Mouse (Mus musculus): ENCODE results near the gene Fam131a. TPM values are rescaled to one million over a fixed set of nuclear protein-coding genes. Genes with fewer than 3 reads are reported as not detected.

The Fam131a gene
- polyA plus RNA-seq, 1 experiment from 2014 or later: 7.8 TPM

GRCm38 (mm10) chr16:20703071-20703470 is 10.0 kb downstream of the Fam131a start:
- WGBS: 93% methylated on average over 10 of the region's 10 CpGs
- Histone ChIP-seq H3K27ac (ENCODE audit: low read length) (no peak overlapping the region), H3K4me2 (ENCODE audit: low read depth, low read length) (no peak overlapping the region), H3K4me3 (ENCODE audit: low read length) (no peak overlapping the region), H3K9ac (ENCODE audit: low read length) (no peak overlapping the region), H3K9me3 (ENCODE audit: control insufficient read depth, low read length) (no peaks in the 10 kb centered on the region), H3K27me3 (ENCODE audit: control insufficient read depth, insufficient read depth, low read depth, low read length) (no peaks in the 10 kb centered on the region), H3K4me1 (replicated peaks; ENCODE audit: control insufficient read depth, insufficient read depth, low read length) (peaks cover 11% of the 10 kb centered on the region), H3K36me3 (ENCODE audit: control insufficient read depth, insufficient read depth, low read length) (no peaks in the 10 kb centered on the region)
- ATAC-seq (ENCODE audit: low read depth): no peak

GRCm38 (mm10) chr16:20703699-20704400 is 10.8 kb downstream of the Fam131a start:
- Histone ChIP-seq H3K27me3 (ENCODE audit: control insufficient read depth, insufficient read depth, low read depth, low read length) (no peaks in the 10 kb centered on the region), H3K9ac (ENCODE audit: low read length) (no peak overlapping the region), H3K4me1 (replicated peaks; ENCODE audit: control insufficient read depth, insufficient read depth, low read length) (peaks cover 11% of the 10 kb centered on the region), H3K9me3 (ENCODE audit: control insufficient read depth, low read length) (no peaks in the 10 kb centered on the region), H3K36me3 (ENCODE audit: control insufficient read depth, insufficient read depth, low read length) (no peaks in the 10 kb centered on the region), H3K4me3 (ENCODE audit: low read length) (no peak overlapping the region), H3K4me2 (ENCODE audit: low read depth, low read length) (no peak overlapping the region), H3K27ac (ENCODE audit: low read length) (no peak overlapping the region)
- 84% methylated on average over 6 of the region's 6 CpGs for WGBS
- ATAC-seq (ENCODE audit: low read depth): no peak

- 84% methylated on average over 3 of the region's 3 CpGs for WGBS
- no peak overlapping the region for H3K4me3 ChIP-seq (ENCODE audit: low read length)
- no peak for ATAC-seq (ENCODE audit: low read depth)
- H3K36me3 ChIP-seq (ENCODE audit: control insufficient read depth, insufficient read depth, low read length): peaks cover 2% of the 10 kb centered on the region; the same call in 1 of the 2 replicates
- H3K4me2 ChIP-seq (ENCODE audit: low read depth, low read length): no peak overlapping the region
- no peaks in the 10 kb centered on the region for H3K9me3 ChIP-seq (ENCODE audit: control insufficient read depth, low read length)
- no peak overlapping the region for H3K9ac ChIP-seq (ENCODE audit: low read length)
- peaks cover 11% of the 10 kb centered on the region for H3K4me1 ChIP-seq (replicated peaks; ENCODE audit: control insufficient read depth, insufficient read depth, low read length)
- H3K27me3 ChIP-seq (ENCODE audit: control insufficient read depth, insufficient read depth, low read depth, low read length): no peaks in the 10 kb centered on the region
- no peak overlapping the region for H3K27ac ChIP-seq (ENCODE audit: low read length)
These were observed 12.7 kb downstream of the Fam131a start for GRCm38 (mm10) chr16:20705786-20706185.

GRCm38 (mm10) chr16:20706407-20707055 is 13.5 kb downstream of the Fam131a start:
- Histone ChIP-seq H3K27ac (ENCODE audit: low read length) (no peak overlapping the region), H3K4me2 (ENCODE audit: low read depth, low read length) (no peak overlapping the region), H3K4me3 (ENCODE audit: low read length) (no peak overlapping the region), H3K9me3 (ENCODE audit: control insufficient read depth, low read length) (no peaks in the 10 kb centered on the region), H3K36me3 (ENCODE audit: control insufficient read depth, insufficient read depth, low read length) (peaks cover 2% of the 10 kb centered on the region), H3K27me3 (ENCODE audit: control insufficient read depth, insufficient read depth, low read depth, low read length) (no peaks in the 10 kb centered on the region), H3K4me1 (replicated peaks; ENCODE audit: control insufficient read depth, insufficient read depth, low read length) (peaks cover 9% of the 10 kb centered on the region), H3K9ac (ENCODE audit: low read length) (no peak overlapping the region)
- ATAC-seq (ENCODE audit: low read depth): no peak
- WGBS: 84% methylated on average over 2 of the region's 2 CpGs

GRCm38 (mm10) chr16:20708220-20708938 is 15.3 kb downstream of the Fam131a start:
- Histone ChIP-seq H3K4me2 (ENCODE audit: low read depth, low read length) (no peak overlapping the region), H3K27ac (ENCODE audit: low read length) (no peak overlapping the region), H3K4me1 (replicated peaks; ENCODE audit: control insufficient read depth, insufficient read depth, low read length) (no peaks in the 10 kb centered on the region; the same call in 1 of the 2 replicates), H3K27me3 (ENCODE audit: control insufficient read depth, insufficient read depth, low read depth, low read length) (no peaks in the 10 kb centered on the region), H3K9ac (ENCODE audit: low read length) (no peak overlapping the region), H3K9me3 (ENCODE audit: control insufficient read depth, low read length) (no peaks in the 10 kb centered on the region), H3K36me3 (ENCODE audit: control insufficient read depth, insufficient read depth, low read length) (peaks cover 2% of the 10 kb centered on the region), H3K4me3 (ENCODE audit: low read length) (no peak overlapping the region)
- WGBS: 91% methylated on average over 21 of the region's 21 CpGs
- ATAC-seq (ENCODE audit: low read depth): no peak

- 76% methylated on average over 19 of the region's 19 CpGs for WGBS
- H3K4me1 ChIP-seq (replicated peaks; ENCODE audit: control insufficient read depth, insufficient read depth, low read length): no peaks in the 10 kb centered on the region; the same call in 1 of the 2 replicates
These were observed 16.1 kb downstream of the Fam131a start for GRCm38 (mm10) chr16:20708939-20709734.

GRCm38 (mm10) chr16:20710370-20710769 is 17.3 kb downstream of the Fam131a start:
- no peak for ATAC-seq (ENCODE audit: low read depth)
- Histone ChIP-seq H3K4me2 (ENCODE audit: low read depth, low read length) (no peak overlapping the region), H3K36me3 (ENCODE audit: control insufficient read depth, insufficient read depth, low read length) (peaks cover 2% of the 10 kb centered on the region), H3K9ac (ENCODE audit: low read length) (no peak overlapping the region), H3K4me3 (ENCODE audit: low read length) (no peak overlapping the region), H3K4me1 (replicated peaks; ENCODE audit: control insufficient read depth, insufficient read depth, low read length) (peaks cover 7% of the 10 kb centered on the region), H3K27ac (ENCODE audit: low read length) (no peak overlapping the region), H3K27me3 (ENCODE audit: control insufficient read depth, insufficient read depth, low read depth, low read length) (no peaks in the 10 kb centered on the region), H3K9me3 (ENCODE audit: control insufficient read depth, low read length) (no peaks in the 10 kb centered on the region)
- WGBS: 88% methylated on average over 11 of the region's 11 CpGs

More at GRCm38 (mm10) chr16:20708939-20709734, 16.1 kb downstream of the Fam131a start:
- H3K4me2 ChIP-seq (ENCODE audit: low read depth, low read length): no peak overlapping the region
- H3K27me3 ChIP-seq (ENCODE audit: control insufficient read depth, insufficient read depth, low read depth, low read length): no peaks in the 10 kb centered on the region
- peaks cover 2% of the 10 kb centered on the region for H3K36me3 ChIP-seq (ENCODE audit: control insufficient read depth, insufficient read depth, low read length)
- H3K27ac ChIP-seq (ENCODE audit: low read length): no peak overlapping the region
- H3K9ac ChIP-seq (ENCODE audit: low read length): no peak overlapping the region
- no peaks in the 10 kb centered on the region for H3K9me3 ChIP-seq (ENCODE audit: control insufficient read depth, low read length)
- no peak overlapping the region for H3K4me3 ChIP-seq (ENCODE audit: low read length)
- no peak for ATAC-seq (ENCODE audit: low read depth)

GRCm38 (mm10) chr16:20710810-20711209 is 17.8 kb downstream of the Fam131a start:
- H3K36me3 ChIP-seq (ENCODE audit: control insufficient read depth, insufficient read depth, low read length): peaks cover 2% of the 10 kb centered on the region
- H3K9me3 ChIP-seq (ENCODE audit: control insufficient read depth, low read length): no peaks in the 10 kb centered on the region
- 81% methylated on average over 4 of the region's 4 CpGs for WGBS
- H3K9ac ChIP-seq (ENCODE audit: low read length): no peak overlapping the region
- H3K4me3 ChIP-seq (ENCODE audit: low read length): no peak overlapping the region
- H3K4me1 ChIP-seq (replicated peaks; ENCODE audit: control insufficient read depth, insufficient read depth, low read length): peaks cover 9% of the 10 kb centered on the region
- H3K27me3 ChIP-seq (ENCODE audit: control insufficient read depth, insufficient read depth, low read depth, low read length): no peaks in the 10 kb centered on the region
- no peak overlapping the region for H3K27ac ChIP-seq (ENCODE audit: low read length)
- ATAC-seq (ENCODE audit: low read depth): no peak
- H3K4me2 ChIP-seq (ENCODE audit: low read depth, low read length): no peak overlapping the region

All from lung, embryonic 16.5 days (tissue).